Mouse (Mus musculus) kidney, postnatal 0 days (tissue): ENCODE measurements at regions not wholly inside any gene's neighbourhood (a gene's known extent, or its start where the extent isn't known, plus 50 kb on each side); places are given as distances from the start of the nearest gene placed in this dataset.

Experiments used
- ATAC-seq: fragments of 200-750 bp; cut with Nextera tagmentation; replicated peaks from 2 replicates; pipeline ENCODE4 v1.8.0; 2017; ENCODE audit warnings: low read depth, moderate number of reproducible peaks, moderate TSS enrichment, moderate library complexity; ENCODE audit not compliant: low FRiP score
- DNase-seq: peaks from one replicate; pipeline ENCODE4 v3.0.0-alpha.2; 2016; ENCODE audit warnings: low spot score
- H3K27ac ChIP-seq: fragments of 300-500 bp; sonication (generic); 2 replicates; pipeline ENCODE4 v1.5.1; 2014; ENCODE audit warnings: mild to moderate bottlenecking
- H3K27me3 ChIP-seq: fragments of 300-500 bp; sonication (generic); 2 replicates; pipeline ENCODE4 v1.6.1; 2014; ENCODE audit warnings: low read length, mixed read lengths; ENCODE audit not compliant: insufficient read depth
- H3K36me3 ChIP-seq: fragments of 300-500 bp; sonication (generic); 2 replicates; pipeline ENCODE4 v1.6.1; 2014; ENCODE audit warnings: low read length, mixed read lengths; ENCODE audit not compliant: insufficient read depth
- H3K4me1 ChIP-seq: fragments of 300-500 bp; sonication (generic); replicated peaks from 2 replicates; pipeline ENCODE4 v1.6.1; 2014; ENCODE audit warnings: antibody characterized with exemption, low read length, mixed read lengths; ENCODE audit not compliant: insufficient read depth
- H3K4me2 ChIP-seq: fragments of 300-500 bp; sonication (generic); 2 replicates; pipeline ENCODE4 v1.6.1; 2014; ENCODE audit warnings: mild to moderate bottlenecking, low read length, moderate library complexity, mixed read lengths
- H3K4me3 ChIP-seq: fragments of 300-500 bp; sonication (generic); replicated peaks from 2 replicates; pipeline ENCODE4 v1.5.1; 2014; ENCODE audit warnings: low read depth, low read length
- H3K9ac ChIP-seq: fragments of 300-500 bp; sonication (generic); 2 replicates; pipeline ENCODE4 v1.6.1; 2014; ENCODE audit warnings: low read depth, low read length
- H3K9me3 ChIP-seq: fragments of 300-500 bp; sonication (generic); replicated peaks from 2 replicates; pipeline ENCODE4 v1.6.1; 2016; ENCODE audit warnings: low read length, inconsistent platforms, mixed read lengths
- CTCF ChIP-seq: IDR thresholded peaks from 2 replicates; pipeline ENCODE4 v1.5.1; 2016; ENCODE audit warnings: antibody characterized with exemption, low read depth, mild to moderate bottlenecking, moderate library complexity
- WGBS: fragments of 180-500 bp; shearing (Covaris S2); extraction: QIAGEN DNeasy Blood & Tissue Kit; methylation state at CpG from one replicate; pipeline ENCODE4 v1.1.7; 2014; 5-methylcytosine and 5-hydroxymethylcytosine counted together

DNA sequence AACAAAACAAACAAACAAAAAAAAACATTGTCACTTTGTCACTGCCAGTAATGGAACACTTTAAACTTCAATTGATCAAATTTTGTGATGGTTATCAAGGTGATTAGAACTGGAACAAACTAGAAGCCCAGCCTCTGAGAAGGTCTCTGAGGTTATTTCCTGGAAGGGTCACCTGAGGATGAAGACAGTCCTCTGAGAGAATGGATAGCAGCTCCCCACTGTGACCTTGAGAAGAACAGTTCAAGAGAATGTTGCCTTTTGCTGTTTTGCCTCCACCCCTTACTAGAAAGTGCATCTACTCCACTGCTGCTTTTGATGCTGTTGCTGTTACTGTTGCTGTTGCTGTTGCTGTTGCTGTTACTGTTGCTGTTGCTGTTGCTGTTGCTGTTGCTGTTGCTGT lies 205.1 kb upstream of the Clec14a start:
- TF ChIP-seq CTCF: no peak
- Histone ChIP-seq H3K27me3 (no peaks in the 10 kb centered on the region), H3K36me3 (no peaks in the 10 kb centered on the region), H3K9me3 (no peaks in the 10 kb centered on the region), H3K4me2 (no peak overlapping the region), H3K9ac (no peak overlapping the region), H3K4me3 (no peak overlapping the region), H3K27ac (no peak overlapping the region), H3K4me1 (no peaks in the 10 kb centered on the region)
- no peak for ATAC-seq
- no peak for DNase-seq

- no peak for ATAC-seq
- TF ChIP-seq CTCF: no peak
- WGBS: 50% methylated on average over 1 of the region's 1 CpGs
Measured at GRCm38 (mm10) chr12:58473511-58473910, 204.4 kb upstream of the Clec14a start.

DNA sequence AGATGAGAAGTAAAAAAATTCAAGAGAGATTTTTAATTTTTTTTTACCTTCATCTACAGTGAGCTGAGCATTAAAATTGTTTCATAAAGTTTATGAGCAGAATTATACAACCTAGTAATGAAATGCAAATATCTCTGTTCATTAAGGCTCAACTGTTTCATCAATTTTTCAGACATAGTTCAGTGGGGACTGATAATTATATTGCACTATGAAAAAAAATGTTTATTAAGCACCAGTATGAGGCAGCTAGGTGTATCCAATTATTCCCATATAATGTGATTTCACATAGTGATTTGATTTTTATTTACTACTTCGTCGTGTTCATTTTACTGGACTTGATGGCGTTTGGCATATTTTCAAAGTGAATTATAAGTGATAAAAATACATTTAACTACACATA lies 191.4 kb upstream of the Clec14a start:
- Histone ChIP-seq H3K4me2 (no peak overlapping the region), H3K27me3 (no peaks in the 10 kb centered on the region), H3K4me1 (no peaks in the 10 kb centered on the region), H3K4me3 (no peak overlapping the region), H3K9me3 (no peaks in the 10 kb centered on the region), H3K36me3 (no peaks in the 10 kb centered on the region), H3K27ac (no peak overlapping the region), H3K9ac (no peak overlapping the region)
- TF ChIP-seq CTCF: no peak
- no peak for DNase-seq
- ATAC-seq: no peak
- 84% methylated on average over 3 of the region's 3 CpGs for WGBS

More at GRCm38 (mm10) chr12:58473511-58473910, 204.4 kb upstream of the Clec14a start:
- no peaks in the 10 kb centered on the region for H3K9me3 ChIP-seq
- no peak for DNase-seq
- H3K4me3 ChIP-seq: no peak overlapping the region
- H3K9ac ChIP-seq: no peak overlapping the region
- H3K36me3 ChIP-seq: no peaks in the 10 kb centered on the region
- no peaks in the 10 kb centered on the region for H3K27me3 ChIP-seq
- no peaks in the 10 kb centered on the region for H3K4me1 ChIP-seq
- no peak overlapping the region for H3K27ac ChIP-seq
- H3K4me2 ChIP-seq: no peak overlapping the region

GRCm38 (mm10) chr12:58454828-58455227 lies 185.7 kb upstream of the Clec14a start:
- H3K27ac ChIP-seq: no peak overlapping the region
- no peak for ATAC-seq
- 91% methylated on average over 2 of the region's 2 CpGs for WGBS

DNA sequence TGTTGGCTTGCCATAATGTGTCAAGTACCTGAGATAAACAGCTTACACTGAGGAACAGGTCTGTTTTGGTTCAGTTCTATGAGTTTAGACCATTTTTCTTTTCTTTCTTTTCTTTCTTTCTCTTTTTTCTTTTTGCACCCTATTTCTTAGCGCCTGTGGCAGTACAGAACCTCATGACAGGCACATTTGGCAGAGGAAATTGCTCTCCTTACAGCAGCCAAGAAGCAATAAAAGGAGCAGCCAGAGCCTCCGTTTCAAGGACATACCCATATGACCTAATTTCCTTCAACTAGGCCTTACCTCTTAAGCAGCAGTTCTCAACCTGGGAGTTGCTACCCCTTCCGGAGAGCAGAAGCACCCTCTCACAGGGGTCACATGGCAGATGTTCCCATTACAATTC lies 173.9 kb upstream of the Clec14a start:
- Histone ChIP-seq H3K4me2 (no peak overlapping the region), H3K4me3 (no peak overlapping the region), H3K36me3 (no peaks in the 10 kb centered on the region), H3K9ac (no peak overlapping the region), H3K4me1 (no peaks in the 10 kb centered on the region), H3K27ac (no peak overlapping the region), H3K27me3 (no peaks in the 10 kb centered on the region), H3K9me3 (no peaks in the 10 kb centered on the region)
- ATAC-seq: no peak
- 43% methylated on average over 3 of the region's 3 CpGs for WGBS
- no peak for DNase-seq
- TF ChIP-seq CTCF: no peak

More at GRCm38 (mm10) chr12:58454828-58455227, 185.7 kb upstream of the Clec14a start:
- H3K4me3 ChIP-seq: no peak overlapping the region
- H3K4me1 ChIP-seq: no peaks in the 10 kb centered on the region
- no peak for DNase-seq
- H3K27me3 ChIP-seq: no peaks in the 10 kb centered on the region
- TF ChIP-seq CTCF: no peak
- H3K4me2 ChIP-seq: no peak overlapping the region
- no peaks in the 10 kb centered on the region for H3K9me3 ChIP-seq
- H3K9ac ChIP-seq: no peak overlapping the region
- H3K36me3 ChIP-seq: no peaks in the 10 kb centered on the region

DNA sequence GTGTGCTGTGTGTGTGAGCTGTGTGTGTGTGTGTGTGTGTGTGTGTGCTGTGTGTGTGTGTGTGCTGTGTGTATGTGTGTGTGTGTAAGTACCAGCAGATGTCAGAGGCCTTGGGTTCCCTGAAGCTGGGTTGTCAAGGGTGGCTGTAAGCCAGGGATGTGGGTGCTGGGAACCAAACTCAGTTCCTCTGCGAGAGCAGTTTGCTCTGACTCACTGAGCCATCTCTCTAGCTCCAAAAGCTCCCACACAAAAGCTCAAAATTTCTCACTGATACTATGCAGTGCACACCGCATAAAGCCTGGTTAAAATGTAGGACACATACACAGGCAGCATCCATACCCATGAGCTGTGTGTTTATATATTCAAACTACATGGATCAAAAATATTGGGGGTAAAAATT lies 172.9 kb upstream of the Clec14a start:
- ATAC-seq (no peak), DNase-seq (no peak)
- Histone ChIP-seq H3K36me3 (no peaks in the 10 kb centered on the region), H3K4me1 (no peaks in the 10 kb centered on the region), H3K4me2 (no peak overlapping the region), H3K27me3 (no peaks in the 10 kb centered on the region), H3K27ac (no peak overlapping the region), H3K4me3 (no peak overlapping the region), H3K9ac (no peak overlapping the region), H3K9me3 (no peaks in the 10 kb centered on the region)
- WGBS: 89% methylated on average over 2 of the region's 2 CpGs
- TF ChIP-seq CTCF: no peak

GRCm38 (mm10) chr12:58440666-58441065 lies 171.6 kb upstream of the Clec14a start:
- Histone ChIP-seq H3K36me3 (no peaks in the 10 kb centered on the region), H3K27ac (no peak overlapping the region), H3K4me3 (no peak overlapping the region), H3K4me1 (no peaks in the 10 kb centered on the region), H3K9ac (no peak overlapping the region), H3K27me3 (no peaks in the 10 kb centered on the region), H3K4me2 (no peak overlapping the region), H3K9me3 (no peaks in the 10 kb centered on the region)
- no peak for TF ChIP-seq CTCF
- ATAC-seq (no peak), DNase-seq (no peak)
